Mouse (Mus musculus): Measurements from ENCODE around the gene Arfgap3. TPM values are rescaled to one million over a fixed set of nuclear protein-coding genes. Genes with fewer than 3 reads are reported as not detected.
"Not testable (repeated sequence)": the region's sequence is repeated elsewhere in the genome, so short reads cannot be mapped to it uniquely, and the experiment has no call there.

Arfgap3 gene
- polyA plus RNA-seq, 1 experiment from 2014 or later = 28.5 TPM

DNA sequence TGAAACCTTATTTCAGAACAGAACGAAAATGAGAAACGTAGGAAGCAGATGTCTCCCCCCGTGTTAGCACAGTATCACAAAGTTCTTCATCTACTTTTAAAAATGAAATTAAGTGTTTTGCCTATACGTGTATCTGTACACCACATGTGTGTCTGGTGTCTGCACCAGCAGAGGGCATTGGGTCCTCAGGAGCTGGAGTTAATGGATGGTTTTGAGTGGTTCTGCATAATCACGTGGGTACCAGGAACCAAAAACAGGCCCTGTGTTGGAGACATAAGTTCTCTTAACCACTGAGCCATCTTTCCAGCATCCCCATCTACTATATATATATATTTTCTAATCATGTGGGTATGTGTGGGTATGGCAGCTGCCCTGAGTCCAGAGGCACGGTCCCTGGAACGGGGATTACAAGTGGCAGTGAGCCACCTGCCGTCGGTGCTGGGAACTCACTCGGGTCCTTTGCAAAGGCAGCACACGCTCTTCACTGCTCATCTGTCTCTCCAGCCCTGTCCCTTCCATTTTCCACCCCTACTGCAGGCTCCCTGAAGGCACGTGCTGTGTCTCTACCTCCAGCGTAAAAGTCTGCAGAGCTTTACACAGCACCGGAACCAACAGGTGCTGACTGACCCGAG is 4.0 kb downstream of the Arfgap3 start:
- Histone ChIP-seq H3K9me3 (no peaks in the 10 kb centered on the region), H3K27me3 (replicated peaks) (no peaks in the 10 kb centered on the region), H3K27ac (replicated peaks) (no peak overlapping the region; the same call in 1 of the 2 replicates), H3K4me1 (peaks cover 56% of the 10 kb centered on the region), H3K4me3 (no peak overlapping the region), H3K9ac (no peak overlapping the region), H3K36me3 (peaks cover 43% of the 10 kb centered on the region), H3K4me2 (peak overlapping the region; percentile 44; the same call in 1 of the 2 replicates)
- ATAC-seq (ENCODE audit: extremely low read depth, insufficient number of reproducible peaks, low FRiP score, low TSS enrichment) = no peak
- 82% methylated on average over 15 of the region's 15 CpGs for WGBS

DNA sequence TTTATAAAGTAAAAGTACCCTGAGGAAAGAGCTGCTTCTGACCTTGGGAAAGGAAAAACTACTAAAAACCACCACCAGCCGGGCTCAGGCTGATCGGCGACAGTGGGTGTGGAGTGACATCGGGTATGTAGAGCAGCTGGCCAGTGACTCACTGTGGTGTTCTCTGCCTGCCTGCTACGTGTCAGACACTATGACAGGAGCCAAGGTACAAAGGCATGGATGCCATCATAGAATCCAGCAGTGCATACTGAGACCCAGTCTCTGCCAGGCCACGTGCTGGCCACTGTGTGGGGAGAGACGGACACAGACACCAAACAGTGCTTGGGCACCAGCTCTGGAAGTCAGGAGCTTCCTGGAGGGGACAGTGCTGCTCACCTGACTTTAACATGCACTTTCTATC is 5.1 kb downstream of the Arfgap3 start:
- Histone ChIP-seq H3K4me2 (peak overlapping the region; percentile 44), H3K9ac (peak overlapping the region; percentile 47), H3K4me3 (peak overlapping the region; percentile 9; the same call in 1 of the 2 replicates), H3K27me3 (replicated peaks) (no peaks in the 10 kb centered on the region), H3K27ac (replicated peaks) (peak overlapping the region; percentile 87), H3K9me3 (no peaks in the 10 kb centered on the region), H3K36me3 (peaks cover 53% of the 10 kb centered on the region), H3K4me1 (peaks cover 56% of the 10 kb centered on the region)
- WGBS = 30% methylated on average over 7 of the region's 7 CpGs
- ATAC-seq (ENCODE audit: extremely low read depth, insufficient number of reproducible peaks, low FRiP score, low TSS enrichment) = peak; percentile 22; the same call in 1 of the 2 replicates

DNA sequence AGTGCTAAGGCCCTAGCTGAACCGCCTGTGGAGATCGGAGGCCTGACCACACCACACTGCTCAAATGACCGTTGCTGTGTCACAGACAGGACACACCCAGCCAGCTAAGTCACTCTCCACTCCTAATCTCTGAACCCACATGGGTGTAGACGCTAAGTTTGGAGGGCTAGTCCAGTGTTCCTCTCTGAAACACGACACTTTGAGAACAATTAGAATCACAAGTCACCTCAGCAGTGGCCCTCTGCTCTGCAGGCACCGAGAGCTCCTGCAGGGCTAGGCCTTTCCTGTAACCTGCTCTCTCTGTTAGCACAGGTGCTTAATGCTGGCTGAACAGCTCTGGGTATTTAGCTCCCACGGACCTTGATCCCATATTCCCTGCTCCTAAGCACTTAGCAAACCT is 5.9 kb downstream of the Arfgap3 start:
- H3K36me3 ChIP-seq = peaks cover 53% of the 10 kb centered on the region
- peak; percentile 83 for ATAC-seq (ENCODE audit: extremely low read depth, insufficient number of reproducible peaks, low FRiP score, low TSS enrichment)
- 23% methylated on average over 7 of the region's 7 CpGs for WGBS
- peaks cover 52% of the 10 kb centered on the region for H3K4me1 ChIP-seq
- no peaks in the 10 kb centered on the region for H3K9me3 ChIP-seq
- H3K9ac ChIP-seq = peak overlapping the region; percentile 47
- peak overlapping the region; percentile 44 for H3K4me2 ChIP-seq
- H3K27ac ChIP-seq (replicated peaks) = peak overlapping the region; percentile 87
- H3K27me3 ChIP-seq (replicated peaks) = no peaks in the 10 kb centered on the region
- H3K4me3 ChIP-seq = peak overlapping the region; percentile 0

DNA sequence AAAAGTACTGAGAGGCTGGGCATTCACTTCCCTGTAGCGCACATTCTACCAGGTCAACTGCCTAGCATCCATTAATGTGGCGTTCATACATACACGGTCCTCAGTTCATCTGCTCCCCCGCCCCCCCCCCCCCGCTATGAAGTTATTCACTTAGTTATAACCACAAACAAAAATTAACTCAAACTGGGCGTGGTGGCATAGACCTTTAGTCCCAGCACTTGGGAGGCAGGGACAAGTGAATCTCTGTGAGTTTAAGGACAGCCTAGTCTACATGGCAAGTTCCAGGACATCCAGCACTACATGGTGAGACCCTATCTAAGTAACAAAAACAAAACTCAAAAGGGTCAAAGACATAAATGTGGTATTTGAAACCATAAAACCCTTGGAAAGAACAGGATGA is 11.1 kb downstream of the Arfgap3 start:
- peaks cover 27% of the 10 kb centered on the region for H3K4me1 ChIP-seq
- no peaks in the 10 kb centered on the region for H3K9me3 ChIP-seq
- no peaks in the 10 kb centered on the region for H3K27me3 ChIP-seq (replicated peaks)
- no peak overlapping the region for H3K4me2 ChIP-seq
- no peak overlapping the region for H3K4me3 ChIP-seq
- no peak overlapping the region for H3K9ac ChIP-seq
- no peak overlapping the region for H3K27ac ChIP-seq (replicated peaks)
- WGBS = 77% methylated on average over 6 of the region's 6 CpGs
- no peak for ATAC-seq (ENCODE audit: extremely low read depth, insufficient number of reproducible peaks, low FRiP score, low TSS enrichment)
- peaks cover 73% of the 10 kb centered on the region for H3K36me3 ChIP-seq

DNA sequence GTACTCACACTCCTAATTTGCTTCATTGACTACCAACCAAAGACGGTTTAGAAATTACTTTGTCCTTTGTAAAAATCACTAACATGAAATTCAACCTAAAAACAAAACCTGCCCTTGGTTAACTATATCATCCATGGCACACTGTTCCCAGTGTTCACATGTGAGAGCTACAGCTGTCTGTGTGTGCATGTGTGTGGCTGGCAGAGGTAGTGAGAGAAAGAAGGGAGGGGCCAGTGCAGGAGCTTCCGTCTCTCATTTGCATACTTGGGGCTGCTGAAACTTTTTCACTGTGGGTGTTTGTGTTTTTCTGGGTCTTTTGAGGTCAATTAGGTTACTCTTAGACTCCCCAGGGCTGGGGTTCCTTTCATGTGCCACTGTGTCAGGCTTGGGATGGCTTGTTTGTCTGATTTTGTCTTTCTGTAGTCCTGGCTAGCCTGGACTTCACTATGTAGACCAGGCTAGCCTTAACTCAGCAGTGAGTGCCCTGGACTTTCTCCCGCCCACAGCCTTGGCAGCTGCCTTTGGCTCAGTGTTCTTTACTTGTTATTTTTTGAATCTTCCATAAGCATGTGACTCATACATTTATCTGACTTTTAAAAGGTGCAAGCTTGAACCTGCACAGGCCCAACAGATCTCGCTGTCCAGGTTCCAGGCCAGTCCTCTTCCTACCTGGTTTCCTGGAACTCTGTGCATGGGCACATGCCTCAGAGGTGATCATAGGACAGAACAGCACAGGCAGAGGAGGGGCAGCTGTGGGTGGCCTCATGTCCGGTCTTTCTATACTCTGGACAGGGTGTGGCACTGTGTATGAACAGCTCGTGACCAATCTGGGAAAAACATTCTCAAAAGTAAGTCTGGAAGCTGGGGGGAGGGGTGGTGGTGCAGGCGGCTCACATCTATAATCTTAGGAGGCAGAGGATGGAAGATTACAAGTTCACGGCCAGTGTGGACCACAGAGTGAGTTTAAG is 11.9 kb downstream of the Arfgap3 start:
- no peak overlapping the region for H3K4me3 ChIP-seq
- H3K9ac ChIP-seq = no peak overlapping the region
- ATAC-seq (ENCODE audit: extremely low read depth, insufficient number of reproducible peaks, low FRiP score, low TSS enrichment) = peak; percentile 66; the same call in 1 of the 2 replicates
- no peak overlapping the region for H3K4me2 ChIP-seq
- 67% methylated on average over 8 of the region's 8 CpGs for WGBS
- no peaks in the 10 kb centered on the region for H3K9me3 ChIP-seq
- H3K36me3 ChIP-seq = peaks cover 80% of the 10 kb centered on the region
- no peaks in the 10 kb centered on the region for H3K27me3 ChIP-seq (replicated peaks)
- peak overlapping the region; percentile 13; the same call in 1 of the 2 replicates for H3K27ac ChIP-seq (replicated peaks)
- peaks cover 21% of the 10 kb centered on the region for H3K4me1 ChIP-seq

DNA sequence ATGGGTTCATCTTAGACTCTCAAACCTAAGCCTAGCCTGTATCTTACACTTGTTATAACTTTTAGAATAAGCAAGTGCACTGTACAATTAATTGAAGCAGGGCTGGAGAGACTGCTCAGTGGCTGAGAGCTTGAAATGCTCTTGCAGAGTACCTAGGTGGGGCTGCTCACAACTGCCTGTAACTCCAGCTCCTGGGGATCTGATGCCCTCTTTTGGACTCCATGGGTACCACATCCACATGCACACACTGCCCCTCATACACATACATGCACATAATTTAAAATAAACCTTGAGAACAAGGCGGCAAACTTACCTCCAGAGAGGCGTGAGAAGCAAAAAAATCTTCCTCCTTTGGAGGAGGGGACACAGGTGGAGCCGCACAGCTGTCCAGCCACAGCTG is 17.7 kb downstream of the Arfgap3 start:
- WGBS = 80% methylated on average over 3 of the region's 3 CpGs
- Histone ChIP-seq H3K27me3 (replicated peaks) (no peaks in the 10 kb centered on the region), H3K4me2 (no peak overlapping the region), H3K27ac (replicated peaks) (no peak overlapping the region), H3K36me3 (peaks cover 94% of the 10 kb centered on the region), H3K4me3 (no peak overlapping the region), H3K9ac (no peak overlapping the region), H3K4me1 (no peaks in the 10 kb centered on the region), H3K9me3 (no peaks in the 10 kb centered on the region)
- no peak for ATAC-seq (ENCODE audit: extremely low read depth, insufficient number of reproducible peaks, low FRiP score, low TSS enrichment)

DNA sequence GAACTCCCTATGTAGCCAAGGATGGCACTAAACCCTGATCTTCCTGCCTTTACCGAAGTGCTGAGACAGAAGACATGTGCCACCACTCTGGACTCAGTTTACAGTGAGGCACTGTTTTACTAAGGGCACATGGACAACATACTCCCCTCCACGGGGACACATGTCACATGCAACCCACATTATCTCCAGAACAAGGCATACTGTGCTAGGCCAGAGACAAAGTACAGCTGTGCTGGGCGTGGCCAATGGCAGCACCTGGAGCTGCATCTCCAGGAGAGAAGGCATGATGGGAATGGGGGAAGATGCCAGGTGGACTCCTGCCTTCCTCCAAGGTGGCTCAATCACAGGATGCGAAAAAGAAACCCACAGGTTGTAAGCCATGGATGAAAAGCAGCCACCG is 21.1 kb downstream of the Arfgap3 start:
- Histone ChIP-seq H3K4me2 (no peak overlapping the region), H3K27me3 (replicated peaks) (no peaks in the 10 kb centered on the region), H3K4me3 (no peak overlapping the region), H3K9me3 (no peaks in the 10 kb centered on the region), H3K9ac (no peak overlapping the region), H3K27ac (replicated peaks) (no peak overlapping the region), H3K36me3 (peaks cover 91% of the 10 kb centered on the region), H3K4me1 (no peaks in the 10 kb centered on the region)
- WGBS = 81% methylated on average over 5 of the region's 5 CpGs
- no peak for ATAC-seq (ENCODE audit: extremely low read depth, insufficient number of reproducible peaks, low FRiP score, low TSS enrichment)

DNA sequence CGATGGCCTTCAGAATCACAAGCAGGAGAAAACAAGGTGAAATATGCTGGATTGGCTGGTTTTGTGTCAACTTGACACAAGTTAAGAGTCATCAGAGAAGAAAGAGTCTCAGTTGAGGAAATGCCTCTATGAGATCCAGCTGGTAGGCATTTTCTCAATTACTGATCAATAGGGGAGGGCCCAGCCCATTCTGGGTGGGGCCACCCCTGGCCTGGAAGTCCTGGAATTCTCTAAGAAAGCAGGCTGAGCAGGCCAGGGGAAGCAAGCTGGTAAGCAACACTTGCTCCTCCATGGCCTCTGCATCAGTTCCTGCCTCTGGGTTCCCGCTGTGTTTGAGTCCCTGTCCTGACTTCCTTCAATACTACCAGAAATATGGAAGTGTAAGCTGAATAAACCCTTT is 27.0 kb downstream of the Arfgap3 start:
- Histone ChIP-seq H3K27ac (replicated peaks) (no peak overlapping the region), H3K27me3 (replicated peaks) (no peaks in the 10 kb centered on the region), H3K4me1 (no peaks in the 10 kb centered on the region), H3K4me3 (no peak overlapping the region), H3K4me2 (no peak overlapping the region), H3K36me3 (peaks cover 83% of the 10 kb centered on the region), H3K9me3 (no peaks in the 10 kb centered on the region), H3K9ac (no peak overlapping the region)
- no peak for ATAC-seq (ENCODE audit: extremely low read depth, insufficient number of reproducible peaks, low FRiP score, low TSS enrichment)
- WGBS = 92% methylated on average over 2 of the region's 2 CpGs

DNA sequence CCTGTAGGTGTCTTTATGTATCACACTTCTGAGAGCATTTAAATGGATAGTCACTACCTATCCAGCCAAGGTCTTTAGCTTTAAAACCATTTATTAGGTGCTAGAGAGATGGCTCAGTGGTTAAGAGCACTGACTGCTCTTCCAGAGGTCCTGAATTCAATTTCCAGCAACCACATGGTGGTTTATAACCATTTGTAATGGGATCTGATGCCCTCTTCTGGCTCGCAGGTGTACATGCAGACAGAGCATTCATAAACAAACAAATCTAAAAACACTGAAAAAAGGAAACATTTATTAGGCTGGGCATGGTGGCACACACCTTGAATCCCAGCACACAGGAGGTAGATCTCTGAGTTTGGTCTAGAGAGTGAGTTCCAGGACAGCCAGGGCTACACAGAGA is 35.1 kb downstream of the Arfgap3 start:
- ATAC-seq (ENCODE audit: extremely low read depth, insufficient number of reproducible peaks, low FRiP score, low TSS enrichment) = no peak
- H3K4me1 ChIP-seq = no peaks in the 10 kb centered on the region
- H3K36me3 ChIP-seq = peaks cover 72% of the 10 kb centered on the region
- WGBS = 74% methylated on average over 1 of the region's 1 CpGs
- no peaks in the 10 kb centered on the region for H3K27me3 ChIP-seq (replicated peaks)
- H3K9me3 ChIP-seq = no peaks in the 10 kb centered on the region
- H3K4me3 ChIP-seq = no peak overlapping the region
- H3K9ac ChIP-seq = no peak overlapping the region
- no peak overlapping the region for H3K4me2 ChIP-seq
- no peak overlapping the region for H3K27ac ChIP-seq (replicated peaks)

DNA sequence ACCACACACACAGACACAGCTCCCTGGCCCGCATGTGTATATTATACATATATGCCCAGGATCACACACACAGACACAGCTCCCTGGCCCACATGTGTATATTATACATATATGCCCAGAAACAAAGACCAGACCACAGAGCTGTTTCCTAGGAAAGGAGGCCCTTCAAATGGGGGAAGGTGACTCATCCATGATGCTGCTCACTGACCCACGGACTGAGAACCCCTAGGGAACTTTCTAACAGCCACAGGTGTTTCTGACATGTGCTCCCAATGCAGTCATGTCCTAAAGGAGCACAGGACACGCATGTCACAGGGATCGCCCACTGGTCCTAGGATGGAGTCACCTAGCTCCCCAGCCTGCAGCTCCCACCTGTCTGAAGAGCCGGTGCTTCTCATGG is 40.2 kb downstream of the Arfgap3 start:
- WGBS = 83% methylated on average over 5 of the region's 5 CpGs
- H3K27ac ChIP-seq (replicated peaks) = no peak overlapping the region
- H3K9ac ChIP-seq = no peak overlapping the region
- H3K27me3 ChIP-seq (replicated peaks) = no peaks in the 10 kb centered on the region
- no peaks in the 10 kb centered on the region for H3K4me1 ChIP-seq
- H3K36me3 ChIP-seq = peaks cover 82% of the 10 kb centered on the region
- no peaks in the 10 kb centered on the region for H3K9me3 ChIP-seq
- ATAC-seq (ENCODE audit: extremely low read depth, insufficient number of reproducible peaks, low FRiP score, low TSS enrichment) = no peak
- no peak overlapping the region for H3K4me3 ChIP-seq
- no peak overlapping the region for H3K4me2 ChIP-seq

DNA sequence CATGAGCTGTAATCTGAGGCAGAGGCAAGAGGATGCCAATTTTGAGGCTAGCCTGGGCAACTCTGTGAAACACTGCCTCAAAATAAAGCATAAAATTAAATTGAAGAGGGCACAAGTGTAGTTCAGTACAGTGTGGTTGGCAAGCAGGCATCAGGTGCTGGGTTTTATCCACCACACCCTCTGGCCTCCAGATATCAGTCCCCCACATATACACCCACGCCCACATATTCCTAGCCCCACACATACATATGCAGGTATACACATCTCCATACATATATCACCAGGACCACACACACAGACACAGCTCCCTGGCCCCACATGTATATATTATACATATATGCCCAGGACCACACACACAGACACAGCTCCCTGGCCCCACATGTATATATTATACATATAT is 41.3 kb downstream of the Arfgap3 start:
- H3K4me1 ChIP-seq; H3K9me3 ChIP-seq; ATAC-seq (ENCODE audit: extremely low read depth, insufficient number of reproducible peaks, low FRiP score, low TSS enrichment); H3K27ac ChIP-seq (replicated peaks); H3K4me2 ChIP-seq; H3K27me3 ChIP-seq (replicated peaks); H3K4me3 ChIP-seq; H3K9ac ChIP-seq: not testable (repeated sequence)
- peaks cover 77% of the 10 kb centered on the region for H3K36me3 ChIP-seq
- 90% methylated on average over 1 of the region's 1 CpGs for WGBS
